Mouse (Mus musculus) frontal cortex, postnatal 10 days (tissue): Measurements from ENCODE around the gene Pik3cb.

Experiments
- DNase-seq, 2 experiments: peaks; one replicate each; pipeline ENCODE4 v3.0.0; 2022; ENCODE audit warnings: low spot score in 2 of 2, mixed read lengths in 1 of 2

Pik3cb gene

GRCm38 (mm10) chr9:99140063-99140882 lies at the start of gene Pik3cb:
Pik3cb (minus strand) TSS chr9:99140621.
- peak; percentile 93 to 98 for DNase-seq

- no peak for DNase-seq
Observed at GRCm38 (mm10) chr9:99183043-99183670, 42.7 kb upstream of the Pik3cb start.

GRCm38 (mm10) chr9:99182121-99182520 lies 41.7 kb upstream of the Pik3cb start:
- DNase-seq: no peak

DNA sequence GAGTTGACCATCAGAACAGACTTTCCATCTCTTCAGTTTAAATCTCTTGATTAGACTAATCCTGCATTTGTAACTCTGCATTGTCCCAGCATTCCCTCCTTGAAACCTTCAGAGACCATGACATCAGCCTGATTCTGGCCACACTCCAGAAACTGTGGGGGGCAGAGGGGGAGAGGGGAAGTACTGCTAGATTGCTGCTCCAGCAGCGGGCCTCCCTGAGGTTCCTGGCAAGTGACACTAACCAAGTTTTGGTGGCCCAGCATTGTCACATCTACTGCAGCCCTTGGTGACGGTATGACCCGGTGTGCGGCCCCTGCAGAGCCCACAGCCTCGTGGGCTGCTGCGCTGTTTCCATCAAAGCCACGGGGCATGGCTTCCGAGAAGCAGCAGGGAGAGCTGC lies 39.9 kb upstream of the Pik3cb start:
- DNase-seq: no peak

DNA sequence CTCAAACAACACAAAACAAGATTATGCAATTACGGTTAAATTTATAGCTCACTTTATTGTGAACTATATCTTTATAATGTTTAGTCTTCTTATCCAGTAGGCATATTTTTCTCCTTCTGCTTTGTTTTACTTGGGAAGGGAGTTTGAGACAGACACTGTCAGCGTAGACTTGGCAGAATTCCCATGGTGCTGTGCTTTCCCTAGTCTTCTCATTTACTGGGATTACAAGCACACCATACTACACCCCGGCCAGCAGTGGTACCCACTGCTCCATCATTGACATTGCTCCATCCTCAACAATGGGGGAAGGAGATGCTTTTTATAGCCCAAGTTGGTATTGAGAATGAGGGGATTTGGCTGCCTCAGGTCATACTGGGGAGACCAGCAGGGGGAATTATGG lies 38.3 kb upstream of the Pik3cb start:
- DNase-seq: no peak

- no peak for DNase-seq
Observed at GRCm38 (mm10) chr9:99175774-99176173, 35.4 kb upstream of the Pik3cb start.

GRCm38 (mm10) chr9:99172811-99173210 lies 32.4 kb upstream of the Pik3cb start:
- no peak for DNase-seq

DNA sequence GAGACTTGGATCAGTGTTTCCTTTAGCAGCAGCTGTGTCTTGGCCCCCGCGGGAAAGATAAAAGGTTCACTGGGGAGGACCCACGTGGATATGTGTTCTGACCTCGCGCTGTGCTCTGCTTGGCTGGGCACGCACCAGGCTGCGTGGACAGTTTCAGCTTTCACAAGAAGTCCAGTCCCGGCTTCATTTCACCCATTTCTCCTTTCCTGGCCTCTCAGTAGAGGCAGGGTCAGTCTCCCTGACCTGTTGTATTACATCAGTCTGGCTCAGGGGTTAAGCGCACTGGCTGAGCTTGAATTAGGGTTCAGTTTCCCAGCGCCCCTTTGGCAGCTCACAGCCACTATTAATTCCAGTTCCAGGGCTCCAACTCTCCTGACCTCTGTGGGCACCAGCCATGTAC lies 30.8 kb upstream of the Pik3cb start:
- DNase-seq: no peak

DNA sequence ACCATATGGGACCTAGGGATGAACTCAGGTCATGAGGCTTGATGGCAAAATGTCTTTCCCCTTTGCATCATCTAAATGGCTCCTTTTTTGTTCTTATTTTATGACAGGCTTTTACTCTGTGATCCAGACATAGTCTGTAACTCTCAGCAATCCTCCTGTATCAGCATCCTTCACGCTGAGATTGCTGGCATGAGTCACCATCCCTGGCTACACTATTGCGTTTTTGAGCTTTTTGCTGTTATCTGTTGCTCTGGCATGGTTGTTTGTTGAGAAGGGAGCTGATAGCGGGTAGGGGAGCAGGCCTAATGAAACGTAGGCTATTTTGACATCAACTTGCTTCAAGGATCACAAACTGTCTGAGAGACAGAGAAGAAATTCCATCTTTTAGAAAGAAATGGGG lies 28.6 kb upstream of the Pik3cb start:
- no peak for DNase-seq

GRCm38 (mm10) chr9:99166946-99167345 lies 26.5 kb upstream of the Pik3cb start:
- no peak for DNase-seq

DNA sequence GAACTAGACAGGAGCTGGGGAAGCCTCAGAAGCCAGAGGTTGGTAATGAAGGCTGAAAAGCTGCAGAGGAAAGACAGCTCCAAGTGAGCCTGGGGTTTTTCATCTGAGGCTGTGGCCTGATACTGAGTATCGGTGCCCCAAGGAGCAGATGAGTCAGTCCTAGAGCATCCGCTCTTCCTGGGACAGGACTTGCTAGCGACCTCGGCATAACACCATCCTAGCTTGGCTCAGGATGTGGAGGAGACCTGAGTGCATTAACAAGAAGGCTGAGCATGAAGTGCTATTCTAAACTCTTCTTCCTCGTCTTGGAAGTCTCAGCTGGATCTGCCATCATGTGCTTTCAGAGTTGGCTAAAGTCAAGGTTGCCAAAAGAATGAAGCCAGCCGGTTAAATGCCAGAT lies 25.5 kb upstream of the Pik3cb start:
- DNase-seq: no peak

DNA sequence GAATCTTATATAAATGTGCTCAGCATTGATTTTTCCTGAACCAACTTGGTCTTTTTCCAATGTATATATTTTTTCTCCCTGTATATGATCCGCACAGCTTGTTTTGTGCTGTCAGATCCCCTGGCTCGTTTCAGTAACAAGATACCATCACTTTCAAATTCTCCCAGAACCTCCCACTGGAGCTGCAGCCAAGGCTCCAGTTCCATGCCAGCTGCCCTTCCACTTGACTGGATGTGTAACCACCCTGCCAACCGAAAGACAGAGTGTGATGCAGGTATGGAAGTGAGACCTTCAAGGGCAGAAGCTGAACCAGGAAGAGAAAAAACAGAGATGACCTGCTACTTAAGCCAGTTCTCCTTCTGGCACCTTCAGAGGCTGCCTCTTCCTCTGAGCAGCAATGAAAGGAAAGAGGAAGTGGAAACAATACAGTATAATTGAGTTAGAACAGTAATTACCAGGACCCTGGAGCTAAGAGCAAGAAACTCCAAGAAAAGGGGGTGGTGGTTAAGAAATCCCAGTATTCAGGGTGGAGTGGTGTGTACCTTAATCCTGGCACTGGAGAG lies 24.3 kb upstream of the Pik3cb start:
- DNase-seq: no peak

- DNase-seq: no peak
Observed at GRCm38 (mm10) chr9:99164148-99164503, 23.7 kb upstream of the Pik3cb start.

- peak in 1 of 2 experiments; percentile 46 for DNase-seq
Observed at GRCm38 (mm10) chr9:99163420-99164147, 23.2 kb upstream of the Pik3cb start.

DNA sequence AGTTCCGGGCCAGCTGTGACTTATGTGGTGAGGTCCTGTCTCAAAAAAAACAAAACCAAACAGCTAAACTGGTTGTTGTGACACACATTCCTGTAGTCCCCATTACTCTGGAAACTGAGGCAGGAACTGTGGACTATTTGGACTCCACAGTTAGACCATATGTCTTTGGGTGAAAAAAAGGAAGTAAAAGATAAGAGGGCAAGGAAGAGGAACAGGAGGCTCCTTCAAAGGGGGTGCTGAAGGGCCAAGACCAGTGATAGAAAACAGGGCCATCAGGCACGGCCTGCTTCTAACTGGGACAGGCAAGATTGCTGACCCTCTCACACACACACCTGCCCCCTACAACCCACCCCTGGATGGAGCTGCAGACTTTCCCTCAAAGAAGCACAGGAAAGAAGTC lies 22.4 kb upstream of the Pik3cb start:
- no peak for DNase-seq

DNA sequence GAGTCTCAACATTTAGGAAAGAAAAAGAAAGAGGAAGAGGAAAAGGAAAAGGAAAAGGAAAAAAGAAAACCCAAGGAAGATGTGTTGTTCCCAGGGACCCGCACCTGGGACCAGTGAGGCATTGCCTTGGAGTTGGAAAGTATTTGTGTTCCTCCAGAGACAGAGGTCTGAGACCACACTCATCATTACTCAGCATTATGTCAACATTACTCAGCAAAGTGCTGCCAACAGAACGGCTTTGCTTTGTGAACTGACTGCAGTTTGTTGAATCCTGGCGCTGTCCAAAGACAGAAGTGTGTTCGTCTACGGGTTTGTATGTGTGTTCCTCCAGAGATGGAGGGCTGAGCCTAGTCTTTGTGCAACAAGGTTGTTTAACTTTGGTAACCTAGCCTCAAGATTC lies 20.4 kb upstream of the Pik3cb start:
- DNase-seq: no peak

- no peak for DNase-seq
Observed at GRCm38 (mm10) chr9:99159932-99160331, 19.5 kb upstream of the Pik3cb start.

- DNase-seq: no peak
Observed at GRCm38 (mm10) chr9:99158708-99159107, 18.3 kb upstream of the Pik3cb start.

DNA sequence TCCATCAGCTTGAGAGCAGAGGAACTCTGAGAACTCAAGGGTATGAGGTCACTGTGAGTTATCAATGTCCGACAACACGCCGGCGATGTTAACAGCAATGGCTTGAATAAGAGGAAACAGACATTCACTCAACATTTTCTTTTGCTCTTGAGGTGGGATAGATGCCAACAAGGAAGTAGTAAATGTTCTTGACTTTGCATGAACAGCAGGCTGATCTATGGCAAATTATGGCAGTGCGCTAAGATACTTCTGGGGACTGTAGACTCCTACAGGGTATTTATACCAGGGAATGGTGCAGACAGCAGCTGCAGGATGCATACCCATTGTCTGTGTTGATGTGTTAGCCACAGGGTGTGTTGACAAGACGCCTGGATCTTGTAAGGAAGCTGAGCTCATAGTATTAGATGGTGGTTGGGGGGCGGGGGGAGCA lies 17.8 kb upstream of the Pik3cb start:
- DNase-seq: no peak

DNA sequence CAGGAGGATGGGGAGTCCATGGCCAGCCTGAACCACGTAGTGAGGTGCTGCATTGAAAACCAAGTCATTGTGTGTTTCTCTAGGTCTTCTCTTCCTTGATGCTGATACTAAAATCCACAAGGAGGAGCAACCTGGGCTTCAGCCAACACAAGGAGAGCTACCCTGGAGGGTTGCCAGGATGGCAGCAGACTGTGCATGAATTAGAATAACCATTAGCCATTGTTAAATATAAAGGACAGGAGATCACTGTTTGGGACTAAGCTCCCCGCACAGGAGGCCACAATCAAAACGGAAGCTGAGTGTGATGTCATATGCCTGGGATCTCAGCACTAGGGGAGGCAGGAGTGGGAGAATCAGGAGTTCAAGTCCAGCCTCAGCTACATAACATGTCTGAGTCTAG lies 13.2 kb upstream of the Pik3cb start:
- no peak for DNase-seq

GRCm38 (mm10) chr9:99152699-99153490 lies 12.5 kb upstream of the Pik3cb start:
- DNase-seq: no peak
